Mouse (Mus musculus) thymus, postnatal 0 days (tissue): Measurements from ENCODE around the gene Btnl10. TPM values are rescaled to one million over a fixed set of nuclear protein-coding genes. Genes with fewer than 3 reads are reported as not detected.

ENCODE experiments used
- DNase-seq: peaks from one replicate; pipeline ENCODE4 v3.0.0-alpha.2; 2015; ENCODE audit warnings: low spot score
- microRNA-seq: library from miRNA; unstranded; fragments of <30 nt; microRNA quantifications from one replicate; pipeline ENCODE4, GENCODE M21; 2016; ENCODE audit warnings: borderline number of aligned reads
- polyA plus RNA-seq: library from polyadenylated mRNA; unstranded; fragments of >200 nt; fragmentation: Nextera tagmentation; extraction: Ambion mirVana; gene quantifications from 2 replicates; pipeline ENCODE4 v1.2.1, GENCODE M21; 2015

The Btnl10 gene
- polyA plus RNA-seq, 1 experiment from 2014 or later, result 0.09 TPM

DNA sequence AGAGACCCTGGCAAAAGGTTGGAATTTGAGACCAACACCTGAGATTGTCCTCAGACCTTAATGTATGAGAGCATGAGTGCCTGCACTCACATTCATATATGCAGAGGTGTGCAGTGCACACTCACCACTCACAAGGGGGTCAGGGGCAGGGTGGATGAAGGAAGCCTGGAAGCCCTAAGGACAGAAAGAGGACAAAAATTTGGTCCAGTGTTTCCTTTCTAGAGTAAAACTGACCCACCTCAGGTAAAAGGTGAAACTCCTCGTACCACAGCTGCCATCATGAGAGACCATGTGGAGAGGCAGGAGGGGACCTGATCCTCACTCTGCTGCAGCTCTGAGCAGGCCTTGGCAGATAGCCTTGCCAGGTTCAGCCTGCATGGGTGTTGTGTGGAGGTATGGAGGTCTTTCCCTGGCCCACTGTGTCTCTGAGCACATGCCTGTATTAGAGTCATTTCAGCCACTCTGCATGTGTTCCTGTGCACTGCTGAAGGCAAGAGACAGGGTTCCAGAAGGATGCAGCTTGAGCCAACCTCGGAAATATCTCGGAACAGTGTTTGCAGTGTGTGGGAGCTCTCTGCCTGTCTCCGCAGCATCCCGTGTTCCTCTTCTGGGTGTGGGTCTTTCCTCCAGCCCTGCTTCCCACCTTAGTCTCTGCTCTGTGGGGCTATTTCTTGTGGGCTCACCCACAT is 39.7 kb downstream of the Btnl10 start:
- DNase-seq, result no peak

DNA sequence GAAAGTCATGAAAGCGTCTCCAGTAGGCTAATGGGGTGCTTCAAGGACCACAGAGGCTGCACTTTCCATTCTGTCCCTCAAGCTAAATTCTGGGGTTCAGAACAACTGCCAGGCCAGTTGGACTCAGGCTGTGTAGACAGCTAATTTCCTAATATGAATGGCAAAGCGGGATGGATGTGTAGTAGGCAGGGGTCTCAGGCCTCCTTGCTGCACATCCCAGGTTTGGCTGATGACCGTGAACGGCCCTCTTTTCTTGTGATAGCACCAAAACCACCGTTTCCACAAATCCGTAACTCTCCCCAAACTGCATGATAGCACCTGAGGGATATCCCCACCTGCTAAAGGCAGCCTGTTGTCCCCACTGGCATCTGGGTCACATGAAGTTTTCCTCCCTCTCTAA is 40.8 kb downstream of the Btnl10 start:
- DNase-seq, result no peak

DNA sequence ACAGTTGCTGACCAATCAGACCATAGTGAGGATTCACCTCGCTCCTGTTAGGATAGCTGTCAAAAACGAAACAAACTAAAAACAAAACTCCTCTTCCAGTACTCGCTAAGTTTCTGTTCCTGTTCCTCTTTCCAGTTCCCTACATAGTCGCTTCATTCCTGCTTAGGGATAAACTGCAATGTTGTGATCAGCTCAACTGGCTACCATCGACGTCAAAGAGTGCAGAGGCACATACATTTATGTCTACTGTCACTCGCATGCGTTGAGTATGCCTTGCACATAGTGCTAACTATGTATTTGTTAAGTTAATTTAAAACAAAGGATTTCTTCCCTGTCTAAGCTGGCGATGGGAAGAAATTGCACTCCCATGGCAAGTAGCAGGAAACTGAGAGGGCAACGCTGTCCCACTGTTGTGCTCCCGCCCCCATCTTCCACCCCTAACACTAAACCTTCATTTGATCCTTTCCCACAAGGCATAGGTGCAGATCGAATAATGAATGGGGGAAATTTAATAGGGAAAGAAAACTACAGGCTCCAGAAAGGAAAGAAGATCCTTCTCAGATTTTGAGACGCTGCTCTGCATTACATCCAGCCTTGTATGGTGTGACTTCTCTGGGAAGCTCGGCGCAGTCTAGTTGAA is 41.6 kb downstream of the Btnl10 start:
- no peak for DNase-seq

DNA sequence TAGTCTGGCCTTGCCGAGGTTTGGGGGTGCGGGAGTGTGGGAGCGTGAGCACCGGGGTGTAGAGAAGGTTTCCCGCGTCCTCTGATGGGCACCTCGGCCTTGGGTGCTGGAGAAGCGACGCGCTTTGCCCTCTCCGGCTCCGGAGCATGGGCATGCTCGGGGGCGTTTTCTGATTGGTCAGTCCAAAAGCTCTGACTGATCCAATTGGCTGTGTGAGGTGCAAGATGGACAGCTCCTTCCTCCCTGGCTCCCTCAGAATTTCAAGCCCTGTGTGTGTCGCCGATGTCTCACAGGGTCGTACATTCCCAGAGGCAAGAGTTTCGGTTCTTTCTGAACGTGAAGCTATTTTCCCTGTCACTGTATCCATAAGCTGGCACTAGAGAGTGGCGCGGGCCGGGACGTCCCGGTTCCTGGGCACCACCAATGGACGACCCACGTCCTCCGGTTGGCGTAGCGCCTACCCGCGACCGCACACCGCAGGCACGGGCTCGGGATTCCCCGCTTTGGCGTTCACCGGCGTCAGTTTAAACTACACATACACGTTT is 42.3 kb downstream of the Btnl10 start:
- peak; percentile 77 for DNase-seq

DNA sequence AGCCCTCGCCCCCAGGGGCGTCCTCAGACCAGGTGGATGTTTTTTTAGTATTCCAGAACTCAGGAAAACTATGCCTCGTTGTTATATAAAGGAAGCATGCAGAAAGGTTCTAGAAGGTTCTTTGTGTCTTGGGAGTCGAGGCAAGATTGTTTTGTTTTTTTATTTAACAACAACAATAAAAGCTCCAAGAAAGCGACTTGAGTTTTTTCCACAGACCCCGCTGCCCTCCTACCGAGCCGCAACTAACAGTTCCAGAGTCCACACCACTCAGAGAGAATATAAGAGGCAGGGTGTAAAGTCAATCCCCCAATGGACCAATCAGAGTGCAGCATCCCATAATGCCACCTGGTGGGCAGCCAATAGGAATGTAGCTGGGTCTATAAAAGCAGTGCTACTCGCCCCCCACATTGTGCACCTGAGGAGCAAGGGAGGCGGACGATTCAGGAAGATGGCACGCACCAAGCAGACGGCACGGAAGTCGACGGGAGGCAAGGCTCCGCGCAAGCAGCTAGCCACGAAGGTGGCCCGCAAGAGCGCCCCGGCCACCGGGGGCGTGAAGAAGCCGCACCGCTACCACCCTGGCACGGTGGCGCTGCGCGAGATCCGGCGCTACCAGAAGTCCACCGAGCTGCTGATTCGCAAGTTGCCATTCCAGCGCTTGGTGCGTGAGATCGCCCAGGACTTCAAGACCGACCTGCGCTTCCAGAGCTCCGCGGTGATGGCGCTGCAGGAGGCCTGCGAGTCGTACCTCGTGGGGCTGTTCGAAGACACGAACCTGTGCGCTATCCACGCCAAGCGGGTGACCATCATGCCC is 43.9 kb downstream of the Btnl10 start:
- DNase-seq, result no peak

DNA sequence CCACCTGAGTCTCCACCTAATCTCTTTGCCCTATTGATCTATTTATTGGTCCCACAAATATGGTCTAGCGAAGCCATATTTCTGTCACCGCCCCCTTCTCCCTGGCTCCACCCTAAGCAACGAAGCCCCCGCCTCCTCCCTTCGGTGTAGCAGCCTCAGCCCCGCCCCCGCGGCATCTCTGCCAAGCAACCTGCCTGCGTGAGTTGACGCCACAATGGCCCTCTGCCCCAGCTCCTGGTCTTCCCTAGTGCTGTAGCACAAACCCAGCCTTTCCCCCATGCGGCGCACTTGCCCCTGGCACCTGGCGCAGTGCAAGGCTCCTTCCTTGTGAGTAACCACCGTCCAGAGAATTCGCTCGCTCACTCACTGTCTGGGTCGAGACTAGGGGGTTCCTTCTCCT is 45.8 kb downstream of the Btnl10 start:
- no peak for DNase-seq

DNA sequence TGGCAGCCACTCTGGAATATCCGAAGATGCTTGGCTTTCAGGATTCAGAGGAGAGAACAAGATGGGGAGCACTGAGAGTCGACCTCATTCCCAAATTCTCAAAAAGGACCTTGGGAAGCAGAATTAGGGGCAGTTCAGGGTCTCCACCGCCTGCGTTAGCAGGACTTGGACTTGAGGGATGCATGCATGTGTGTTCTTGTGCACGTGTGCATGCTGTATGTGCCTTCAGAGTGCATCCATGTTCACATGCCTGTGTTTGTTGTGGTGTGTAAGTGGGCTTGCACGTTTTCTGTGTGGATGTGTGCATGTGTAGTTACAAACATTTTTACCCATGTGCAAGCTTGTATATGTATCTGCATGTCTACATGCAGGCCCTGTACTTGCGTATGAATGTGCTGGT is 46.5 kb downstream of the Btnl10 start:
- no peak for DNase-seq

DNA sequence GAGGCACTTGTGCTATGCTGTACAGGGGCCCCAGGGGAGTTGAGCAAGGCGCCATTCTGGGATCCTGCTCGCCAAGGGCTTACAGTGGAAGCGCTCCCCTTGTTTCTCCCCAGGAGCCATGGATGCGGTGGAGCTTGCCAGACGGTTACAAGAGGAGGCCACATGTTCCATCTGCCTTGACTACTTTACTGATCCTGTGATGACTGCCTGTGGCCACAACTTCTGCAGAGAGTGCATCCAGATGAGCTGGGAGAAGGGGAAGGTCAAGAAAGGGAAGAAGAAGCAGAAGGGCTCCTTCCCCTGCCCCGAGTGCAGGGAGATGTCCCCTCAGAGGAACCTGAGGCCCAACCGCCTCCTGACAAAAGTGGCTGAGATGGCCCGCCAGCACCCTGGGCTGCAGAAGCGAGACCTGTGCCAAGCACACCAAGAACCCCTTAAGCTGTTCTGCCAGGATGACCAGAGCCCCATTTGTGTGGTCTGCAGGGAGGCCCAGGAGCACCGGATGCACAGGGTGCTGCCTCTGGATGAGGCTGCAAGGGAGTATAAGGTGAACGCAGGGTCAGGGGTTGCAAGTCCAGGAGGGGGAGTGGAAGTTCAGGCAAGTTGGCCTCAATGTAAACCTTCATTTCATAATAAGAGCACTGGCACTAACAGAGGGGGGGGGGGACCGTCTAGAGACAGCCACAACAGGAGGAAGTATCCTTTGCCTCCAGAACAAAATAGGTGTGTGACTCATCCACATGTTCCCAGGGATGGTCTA is 47.5 kb downstream of the Btnl10 start:
- DNase-seq, result no peak

DNA sequence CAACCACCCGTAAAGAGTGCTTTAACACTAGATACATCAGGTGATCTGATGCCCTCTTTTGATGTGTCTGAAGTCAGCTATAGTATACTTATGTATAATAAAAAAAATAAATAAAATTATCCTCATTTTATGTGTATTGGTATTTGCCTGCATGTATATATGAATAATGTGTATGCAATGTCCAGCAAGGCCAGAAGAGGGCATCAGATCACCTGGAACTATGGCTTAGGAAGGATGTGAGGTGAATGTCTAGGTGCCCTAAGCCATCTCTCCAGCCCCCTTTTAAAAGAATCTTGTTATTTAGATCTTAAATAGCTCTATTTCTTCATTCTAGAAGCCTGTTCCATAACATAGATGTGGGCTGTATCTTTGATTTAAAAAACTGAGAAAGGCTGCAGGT is 49.6 kb downstream of the Btnl10 start:
- peak; percentile 60 for DNase-seq

DNA sequence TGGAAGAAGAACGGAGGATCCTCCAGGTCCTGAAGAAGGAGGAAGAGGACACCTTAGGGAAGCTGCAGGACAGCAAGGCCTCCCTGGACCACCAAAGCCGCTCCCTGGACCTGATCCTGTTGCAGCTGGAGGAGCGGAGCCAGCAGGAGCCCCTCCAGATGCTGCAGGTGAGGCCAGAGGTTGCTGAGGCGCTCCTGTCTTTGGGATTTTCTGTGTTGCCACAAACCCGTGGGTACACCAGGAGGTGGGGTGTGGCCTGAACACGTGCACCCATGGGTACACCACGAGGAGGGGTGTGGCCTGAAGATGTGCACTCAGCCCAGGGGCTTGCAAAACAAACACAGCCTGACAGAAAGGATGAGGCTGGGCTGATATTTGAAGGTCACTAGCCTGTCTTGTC is 50.8 kb downstream of the Btnl10 start:
- no peak for DNase-seq

DNA sequence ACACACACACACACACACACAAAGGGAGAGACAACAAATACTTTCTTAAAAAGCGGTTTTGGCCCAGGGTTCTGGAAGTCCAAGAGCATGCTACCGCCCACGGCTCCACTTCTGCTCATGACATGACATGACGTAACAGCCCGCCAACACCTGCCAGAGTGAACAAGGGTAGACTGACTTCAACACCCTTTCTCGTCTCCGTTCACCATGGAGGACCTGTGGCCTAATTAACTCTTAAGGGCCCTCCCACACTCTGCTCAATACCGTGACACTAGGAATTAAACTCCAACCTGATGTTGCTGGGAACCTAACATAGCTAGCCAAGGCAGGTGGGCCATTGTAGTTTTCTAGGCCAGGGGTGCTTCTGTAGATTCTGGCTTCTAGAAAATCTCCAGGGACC is 51.3 kb downstream of the Btnl10 start:
- no peak for DNase-seq

DNA sequence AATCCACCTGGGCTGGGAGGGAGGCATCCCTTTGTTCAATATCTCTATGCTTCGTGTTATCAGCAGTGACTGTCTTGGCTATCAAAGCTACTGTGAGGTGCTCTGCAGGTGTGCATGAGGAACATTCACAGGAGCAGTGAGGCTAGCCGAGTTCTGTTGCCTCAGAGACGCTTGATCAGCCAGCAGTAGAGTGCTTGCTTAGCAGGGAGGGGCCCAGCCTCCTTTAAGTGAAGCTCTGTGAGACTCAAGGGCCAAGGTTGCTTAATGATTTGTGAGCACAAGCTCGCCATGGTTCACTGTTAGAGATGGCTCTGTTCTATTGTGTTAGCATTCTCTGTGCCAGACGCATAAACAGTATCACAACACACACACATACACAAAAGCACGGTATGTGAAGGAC is 52.0 kb downstream of the Btnl10 start:
- no peak for DNase-seq

DNA sequence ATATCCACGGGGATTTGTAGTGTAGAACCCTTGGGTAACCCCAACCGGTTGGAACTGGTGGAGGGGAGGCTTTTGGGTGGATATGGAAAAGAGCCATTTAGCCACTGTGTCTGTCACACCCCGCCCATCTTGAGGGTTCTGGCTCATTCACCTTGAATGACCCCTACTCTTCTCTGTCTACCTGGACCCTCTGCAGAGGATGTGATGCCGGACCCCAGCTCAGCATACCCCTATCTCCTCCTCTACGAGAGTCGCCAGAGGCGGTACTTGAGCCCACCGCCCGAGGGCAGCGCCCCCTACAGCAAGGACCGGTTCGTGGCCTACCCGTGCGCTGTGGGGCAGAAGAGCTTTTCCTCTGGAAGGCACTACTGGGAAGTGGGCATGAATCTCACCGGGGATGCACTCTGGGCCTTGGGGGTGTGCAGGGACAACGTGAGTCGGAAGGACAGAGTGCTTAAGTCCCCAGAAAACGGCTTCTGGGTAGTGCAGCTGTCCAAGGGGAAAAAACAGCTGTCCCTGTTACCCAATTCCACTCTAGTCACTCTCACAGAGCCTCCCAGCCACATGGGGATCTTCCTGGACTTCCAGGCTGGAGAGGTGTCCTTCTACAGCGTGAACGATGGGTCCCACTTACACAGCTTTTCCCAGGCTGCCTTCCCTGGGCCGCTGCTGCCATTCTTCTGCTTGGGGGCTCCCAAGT is 53.3 kb downstream of the Btnl10 start:
- DNase-seq, result no peak

DNA sequence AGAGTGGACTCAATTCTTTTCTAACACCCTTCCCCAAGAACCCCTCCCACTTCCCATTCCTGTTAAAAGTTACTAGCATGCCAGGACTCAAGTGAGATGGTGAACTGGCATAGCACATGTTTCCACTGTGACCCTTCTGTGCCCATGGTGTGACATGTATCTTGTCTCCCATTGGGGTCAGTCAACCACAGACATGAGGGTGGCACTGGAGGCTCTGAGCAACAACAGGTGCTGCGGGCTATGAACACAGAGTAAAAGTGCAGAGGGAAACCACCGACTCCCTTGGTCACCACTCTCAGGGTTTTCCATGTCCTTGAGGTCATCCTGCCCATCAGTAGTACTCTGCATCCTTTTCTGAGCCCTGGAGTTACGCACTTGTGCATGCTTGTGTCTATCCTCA is 54.1 kb downstream of the Btnl10 start:
- DNase-seq, result no peak

DNA sequence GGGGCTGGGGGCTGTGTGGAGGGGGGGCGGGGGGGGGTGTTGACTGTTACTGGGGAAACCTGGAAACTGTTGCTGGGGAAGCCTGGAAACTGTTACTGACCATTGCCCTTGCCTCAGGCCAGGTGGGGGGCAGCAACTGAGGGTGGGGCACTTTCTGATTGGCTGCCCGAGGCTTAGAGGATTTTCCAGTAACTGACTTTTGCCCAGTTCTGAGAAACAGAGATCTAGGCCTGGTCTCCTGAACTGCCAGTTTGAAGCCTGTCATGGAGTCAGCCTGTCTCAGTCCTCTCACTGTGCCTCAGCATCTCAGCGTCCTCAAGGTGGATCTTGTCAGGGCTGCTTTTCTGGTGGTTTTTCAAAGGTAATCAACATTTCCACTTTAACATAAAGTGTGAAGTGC is 56.7 kb downstream of the Btnl10 start:
- no peak for DNase-seq

Small RNAs within 50 kb of the gene (microRNA-seq; reads per million reads assigned to microRNA genes)
- not detected for gene Gm44313

Other genes starting within 250 kb of the Btnl10 start
- not detected in 2 replicates for gene Olfr320, start 236.8 kb upstream of the Btnl10 start, polyA plus RNA-seq
- gene Olfr319, start 218.7 kb upstream of the Btnl10 start, polyA plus RNA-seq, result not detected in 2 replicates
- not detected in 2 replicates for gene Olfr318, start 193.9 kb upstream of the Btnl10 start, polyA plus RNA-seq
- not detected in 2 replicates for gene Olfr317, start 178.7 kb upstream of the Btnl10 start, polyA plus RNA-seq
- gene Olfr316, start 165.2 kb upstream of the Btnl10 start, polyA plus RNA-seq, result not detected in 2 replicates
- gene Olfr315, start 144.7 kb upstream of the Btnl10 start, polyA plus RNA-seq, result not detected in 2 replicates
- gene Olfr314, start 135.0 kb upstream of the Btnl10 start, polyA plus RNA-seq, result not detected in 2 replicates
- 1.5 and 2.2 TPM in 2 replicates for gene Fam183b, start 115.9 kb upstream of the Btnl10 start, polyA plus RNA-seq
- 0.06 and 0.08 TPM in 2 replicates for gene Olfr313, start 102.9 kb upstream of the Btnl10 start, polyA plus RNA-seq
- 0.03 TPM in 1 of 2 replicates, not detected in the other for gene Olfr312, start 88.7 kb upstream of the Btnl10 start, polyA plus RNA-seq
- not detected in 2 replicates for gene Olfr311, start 78.7 kb upstream of the Btnl10 start, polyA plus RNA-seq
- gene Gm12258, start 70.8 kb upstream of the Btnl10 start, polyA plus RNA-seq, result 19.2 and 20.6 TPM in 2 replicates
- 7.7 and 9.0 TPM in 2 replicates for gene 2810021J22Rik, start 50.7 kb upstream of the Btnl10 start, polyA plus RNA-seq
- 6.1 and 7.9 TPM in 2 replicates for gene Zfp39, start 13.7 kb upstream of the Btnl10 start, polyA plus RNA-seq
- gene Rnf187, start 21.0 kb downstream of the Btnl10 start, polyA plus RNA-seq, result 245 and 268 TPM in 2 replicates
- 50.8 and 57.5 TPM in 2 replicates for gene Hist3h2ba, start 31.0 kb downstream of the Btnl10 start, polyA plus RNA-seq
- gene Hist3h2a, start 36.8 kb downstream of the Btnl10 start, polyA plus RNA-seq, result 52.3 and 52.8 TPM in 2 replicates
- gene Trim17, start 36.8 kb downstream of the Btnl10 start, polyA plus RNA-seq, result 0.29 and 0.44 TPM in 2 replicates
- 49.6 and 54.0 TPM in 2 replicates for gene Trim11, start 60.2 kb downstream of the Btnl10 start, polyA plus RNA-seq
- 0.04 and 0.13 TPM in 2 replicates for gene Obscn, start 218.5 kb downstream of the Btnl10 start, polyA plus RNA-seq
- 5.3 and 5.7 TPM in 2 replicates for gene Iba57, start 245.8 kb downstream of the Btnl10 start, polyA plus RNA-seq